Mouse (Mus musculus) sigmoid colon, adult 10 weeks (tissue): Measurements from ENCODE around the gene Clip2. TPM values are rescaled to one million over a fixed set of nuclear protein-coding genes. Genes with fewer than 3 reads are reported as not detected.

Experiments used
- polyA plus RNA-seq: library from polyadenylated mRNA; stranded (reverse); fragments of 350-450 nt; fragmentation: Illumina TruSeq; extraction: RNeasy Lipid Tissue Mini Kit (QIAGEN cat#74804); gene quantifications from one replicate; pipeline ENCODE4 v1.2.3, GENCODE M21; 2014; ENCODE audit warnings: low read depth, low replicate concordance

Clip2 gene
- polyA plus RNA-seq, result 1.2 TPM

GRCm38 (mm10) chr5:134552110-134552972, at the start of gene Clip2:
TSS of gene Clip2 (minus strand) at chr5:134552434.

GRCm38 (mm10) chr5:134581146-134581545, 28.9 kb upstream of the Clip2 start, which contains the start of gene Rfc2:
TSS of gene Rfc2 (plus strand) at chr5:134581366.

GRCm38 (mm10) chr5:134560071-134560449, 7.8 kb upstream of the Clip2 start, which contains the start of gene Syna:
TSS of gene Syna (minus strand) at chr5:134560171.

GRCm38 (mm10) chr5:134456503-134456962, 95.7 kb downstream of the Clip2 start, which contains the start of gene Gtf2ird1:
TSS of gene Gtf2ird1 (minus strand) at chr5:134456716.

Other genes starting within 250 kb of the Clip2 start
- 43.3 TPM for gene Gtf2i, start 237.7 kb downstream of the Clip2 start, polyA plus RNA-seq
- gene Gtf2ird1, start 95.7 kb downstream of the Clip2 start, polyA plus RNA-seq, result 17.2 TPM
- gene Syna, start 7.7 kb upstream of the Clip2 start, polyA plus RNA-seq, result 0.22 TPM
- 9.1 TPM for gene Rfc2, start 28.9 kb upstream of the Clip2 start, polyA plus RNA-seq
- gene Lat2, start 62.6 kb upstream of the Clip2 start, polyA plus RNA-seq, result 4.4 TPM
- 116 TPM for gene Eif4h, start 87.1 kb upstream of the Clip2 start, polyA plus RNA-seq
- gene Limk1, start 136.2 kb upstream of the Clip2 start, polyA plus RNA-seq, result 0.57 TPM
- gene Eln, start 194.9 kb upstream of the Clip2 start, polyA plus RNA-seq, result 8.1 TPM